Mouse (Mus musculus) heart, postnatal 14 days (tissue): Measurements from ENCODE around the gene Unc5c. TPM values are rescaled to one million over a fixed set of nuclear protein-coding genes. Genes with fewer than 3 reads are reported as not detected.

ENCODE experiments used
- DNase-seq, 2 experiments: peaks; one replicate each; pipeline ENCODE4 v3.0.0; 2021 to 2022
- intact Hi-C: fragments of 180-260 bp; cut with DNase I; formaldehyde crosslinking; loops from one replicate; pipeline ENCODE4 v1.15.1; 2025
- long read RNA-seq, 2 experiments: library from polyadenylated mRNA; stranded (forward); transcript quantifications; one replicate each; pipeline ENCODE4 v2.0.0; 2021
- total RNA-seq, 2 experiments: library from RNA; stranded (reverse); gene quantifications; 2 replicates each; pipeline ENCODE4 v1.2.3; 2021

Gene Unc5c
- total RNA-seq, result under 1 TPM; 0.32 to 0.91 TPM
- long read RNA-seq, experiment 1, result 0 reads
- long read RNA-seq, experiment 2, partial matches to known transcripts, result 0 of 1 reads
- long read RNA-seq, experiment 2, other reads (novel, unspliced or antisense), result 1 of 1 reads

GRCm38 (mm10) chr3:141465104-141465705, at the start of gene Unc5c:
Gene Unc5c (plus strand): TSS chr3:141465216.
- intact Hi-C loops, result loop anchor here (5.0 kb wide), 1 partner anchor 367 kb away; no protein-coding TSS in a partner anchor
- DNase-seq, result peak; percentile 62 to 70

- intact Hi-C loops, result no loop called here
- DNase-seq, result no peak
These were observed 7.5 kb upstream of the Unc5c start for GRCm38 (mm10) chr3:141457475-141457874.

GRCm38 (mm10) chr3:141462482-141462881, 2.5 kb upstream of the Unc5c start:
- DNase-seq, result no peak
- intact Hi-C loops, result no loop called here

- intact Hi-C loops, result loop anchor here (5.0 kb wide), 1 partner anchor 368 kb away; no protein-coding TSS in a partner anchor
These were observed 319 bp upstream of the Unc5c start for GRCm38 (mm10) chr3:141464691-141465103.

GRCm38 (mm10) chr3:141466061-141466460, 1.0 kb downstream of the Unc5c start:
- intact Hi-C loops, result loop anchor here (5.0 kb wide), 1 partner anchor 366 kb away; no protein-coding TSS in a partner anchor
- peak in 1 of 2 experiments; percentile 6 for DNase-seq

More at GRCm38 (mm10) chr3:141464691-141465103, 319 bp upstream of the Unc5c start:
- DNase-seq, result peak; percentile 39 to 51

- DNase-seq, result no peak
- intact Hi-C loops, result loop anchor here (5.0 kb wide), 1 partner anchor 365 kb away; no protein-coding TSS in a partner anchor
These were observed 1.8 kb downstream of the Unc5c start for GRCm38 (mm10) chr3:141466727-141467335.

GRCm38 (mm10) chr3:141469338-141469737, 4.3 kb downstream of the Unc5c start:
- intact Hi-C loops, result loop anchor here (5.0 kb wide), 1 partner anchor 363 kb away; no protein-coding TSS in a partner anchor
- no peak for DNase-seq

GRCm38 (mm10) chr3:141473205-141473604, 8.2 kb downstream of the Unc5c start:
- intact Hi-C loops, result no loop called here
- DNase-seq, result no peak

GRCm38 (mm10) chr3:141475389-141475788, 10.4 kb downstream of the Unc5c start:
- intact Hi-C loops, result no loop called here
- DNase-seq, result no peak

- intact Hi-C loops, result no loop called here
- DNase-seq, result no peak
These were observed 10.9 kb downstream of the Unc5c start for GRCm38 (mm10) chr3:141475919-141476318.

GRCm38 (mm10) chr3:141476670-141477069, 11.7 kb downstream of the Unc5c start:
- no peak for DNase-seq
- intact Hi-C loops, result no loop called here

- DNase-seq, result no peak
- intact Hi-C loops, result no loop called here
These were observed 17.4 kb downstream of the Unc5c start for GRCm38 (mm10) chr3:141482465-141482864.

- intact Hi-C loops, result no loop called here
- no peak for DNase-seq
These were observed 18.8 kb downstream of the Unc5c start for GRCm38 (mm10) chr3:141483665-141484431.

- intact Hi-C loops, result no loop called here
- DNase-seq, result no peak
These were observed 20.2 kb downstream of the Unc5c start for GRCm38 (mm10) chr3:141485218-141485617.

- intact Hi-C loops, result no loop called here
- DNase-seq, result no peak
These were observed 25.6 kb downstream of the Unc5c start for GRCm38 (mm10) chr3:141490647-141491046.

- peak in 1 of 2 experiments; percentile 17 for DNase-seq
- intact Hi-C loops, result no loop called here
These were observed 26.4 kb downstream of the Unc5c start for GRCm38 (mm10) chr3:141491272-141491950.

- intact Hi-C loops, result no loop called here
- DNase-seq, result peak; percentile 3 to 42
These were observed 26.9 kb downstream of the Unc5c start for GRCm38 (mm10) chr3:141491951-141492310.

GRCm38 (mm10) chr3:141493000-141493399, 28.0 kb downstream of the Unc5c start:
- intact Hi-C loops, result no loop called here

GRCm38 (mm10) chr3:141498348-141499056, 33.5 kb downstream of the Unc5c start:
- DNase-seq, result no peak
- intact Hi-C loops, result no loop called here

More at GRCm38 (mm10) chr3:141493000-141493399, 28.0 kb downstream of the Unc5c start:
- peak; percentile 1 to 7 for DNase-seq
